Mouse (Mus musculus) cerebral cortex, adult 2 months (tissue): ENCODE results near the gene Slc13a3.

Source experiments
- WGBS: fragments of 180-500 bp; shearing (Covaris S2); methylation state at CpG from one replicate; pipeline ENCODE4 v1.1.7; 2018; 5-methylcytosine and 5-hydroxymethylcytosine counted together

Gene Slc13a3

DNA sequence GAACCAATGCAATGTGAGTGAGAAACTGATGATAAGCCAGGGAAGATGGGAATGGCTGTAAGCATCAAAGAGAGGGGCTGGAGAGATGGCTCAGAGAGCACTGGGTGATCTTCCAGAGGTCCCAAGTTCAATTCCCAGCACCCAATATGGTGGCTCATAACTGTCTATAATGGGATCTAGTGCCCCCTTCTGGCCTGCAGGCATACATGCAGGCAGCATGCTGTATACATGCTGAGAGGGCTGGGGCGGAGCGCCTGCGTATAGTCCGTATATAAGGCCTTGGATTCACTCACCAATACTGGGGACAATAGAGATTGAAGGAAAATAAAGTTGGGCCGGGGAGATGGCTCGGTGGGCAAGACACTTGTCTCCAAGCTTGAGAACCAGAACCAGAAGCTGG, 109.7 kb downstream of the Slc13a3 start:
- 89% methylated on average over 6 of the region's 6 CpGs for WGBS

DNA sequence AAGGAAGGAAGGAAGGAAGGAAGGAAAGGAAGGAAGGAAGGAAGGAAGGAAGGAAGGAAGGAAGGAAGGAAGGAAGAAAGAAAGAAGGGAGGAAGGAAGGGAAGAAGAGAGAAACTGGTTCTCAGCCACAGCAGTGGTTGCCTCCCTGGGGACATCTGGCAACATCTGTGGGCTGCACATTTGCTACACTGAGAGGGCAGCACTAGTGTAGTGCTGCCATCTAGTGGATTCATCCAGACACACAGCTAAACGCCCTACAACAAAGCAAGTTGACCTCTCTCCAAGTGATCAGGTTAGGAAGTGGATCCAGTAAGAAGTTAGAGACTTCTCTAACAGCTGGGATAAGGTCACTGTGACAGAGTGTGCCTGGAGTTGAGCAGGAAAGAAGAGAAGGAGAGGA, 112.2 kb downstream of the Slc13a3 start:
- WGBS = 4% methylated on average over 1 of the region's 1 CpGs
